Mouse (Mus musculus): ENCODE measurements around the gene Kcnk2.

DNA sequence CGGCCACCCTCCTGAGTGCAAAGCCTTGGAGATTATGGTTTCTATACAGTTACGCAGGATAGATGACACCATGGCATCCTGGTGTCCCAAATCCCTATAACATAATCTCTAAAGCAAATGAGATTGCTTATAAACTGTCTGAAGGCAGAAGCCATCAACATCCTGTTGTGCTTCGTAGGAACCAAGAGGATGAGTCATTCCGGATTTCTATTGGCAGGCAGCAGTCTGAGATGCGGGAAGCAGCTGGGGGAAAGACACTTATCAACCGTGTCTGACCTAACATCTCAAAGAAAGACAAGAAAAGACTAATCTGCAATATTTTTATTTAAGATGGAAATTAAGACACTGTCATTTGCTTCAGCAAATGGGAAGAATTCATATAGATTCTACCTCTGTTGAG is 169.2 kb downstream of the Kcnk2 start:
- TF ChIP-seq CTCF (conservative IDR thresholded peaks at IDR 0.05; ENCODE audit: insufficient read depth, insufficient read length, low read depth, low read length) (no peak), POLR2A (IDR thresholded peaks at IDR 0.05; ENCODE audit: low read depth, low read length) (no peak)
